Mouse (Mus musculus) forebrain, embryonic 10.5 days (tissue): ENCODE results near the gene Sstr3. TPM values are rescaled to one million over a fixed set of nuclear protein-coding genes. Genes with fewer than 3 reads are reported as not detected.

Source experiments
- DNase-seq: peaks from one replicate; pipeline ENCODE4 v3.0.0-alpha.2; 2017; ENCODE audit warnings: low spot score; ENCODE audit errors: extremely low spot score
- H3K27ac ChIP-seq: fragments of 300-500 bp; sonication (generic); 2 replicates; pipeline ENCODE4 v1.5.1; 2016; ENCODE audit warnings: mild to moderate bottlenecking
- H3K27me3 ChIP-seq: fragments of 300-500 bp; sonication (generic); 2 replicates; pipeline ENCODE4 v1.6.1; 2016; ENCODE audit warnings: mild to moderate bottlenecking; ENCODE audit not compliant: poor library complexity, severe bottlenecking
- H3K36me3 ChIP-seq: fragments of 300-500 bp; sonication (generic); replicated peaks from 2 replicates; pipeline ENCODE4 v1.6.1; 2016; ENCODE audit warnings: mild to moderate bottlenecking, moderate library complexity
- H3K4me1 ChIP-seq: fragments of 300-500 bp; sonication (generic); 2 replicates; pipeline ENCODE4 v1.6.1; 2016
- H3K4me3 ChIP-seq: fragments of 300-500 bp; sonication (generic); 2 replicates; pipeline ENCODE4 v1.5.1; 2016; ENCODE audit warnings: mild to moderate bottlenecking, moderate library complexity
- H3K9me3 ChIP-seq: fragments of 300-500 bp; sonication (generic); 2 replicates; pipeline ENCODE4 v1.6.1; 2016; ENCODE audit warnings: mild to moderate bottlenecking, moderate library complexity
- WGBS: fragments of 180-500 bp; shearing (Covaris S2); methylation state at CpG from one replicate; pipeline ENCODE4 v1.1.7; 2016; 5-methylcytosine and 5-hydroxymethylcytosine counted together
- polyA plus RNA-seq: library from polyadenylated mRNA; unstranded; fragments of >200 nt; fragmentation: Nextera tagmentation; extraction: Ambion mirVana; gene quantifications from 2 replicates; pipeline ENCODE4 v1.2.1, GENCODE M21; 2016

Gene Sstr3
- polyA plus RNA-seq, 1 experiment from 2014 or later, result 0.09 TPM

- no peak for DNase-seq
- H3K27me3 ChIP-seq, result no peaks in the 10 kb centered on the region
- H3K36me3 ChIP-seq, result no peaks in the 10 kb centered on the region
- H3K9me3 ChIP-seq, result peaks cover 6% of the 10 kb centered on the region; the same call in 1 of the 2 replicates
- H3K4me1 ChIP-seq, result no peaks in the 10 kb centered on the region
- no peak overlapping the region for H3K27ac ChIP-seq
- H3K4me3 ChIP-seq, result no peak overlapping the region
- WGBS, result 87% methylated on average over 18 of the region's 18 CpGs
These were observed 41.9 kb downstream of the Sstr3 start for GRCm38 (mm10) chr15:78502437-78503132.

GRCm38 (mm10) chr15:78494968-78495406 is 49.5 kb downstream of the Sstr3 start, which contains the start of gene Il2rb:
Gene Il2rb (minus strand): TSS chr15:78495271.
- Histone ChIP-seq H3K27me3 (no peaks in the 10 kb centered on the region), H3K4me1 (0 out of 2 replicates have a peak, but pooled peaks cover 2% of the 10 kb centered on the region), H3K36me3 (no peaks in the 10 kb centered on the region), H3K4me3 (no peak within 1 kb of the TSS), H3K27ac (no peak within 1 kb of the TSS), H3K9me3 (no peaks in the 10 kb centered on the region)
- DNase-seq, result no peak
- whole genome bisulfite sequencing, result 90% methylated on average over 11 of the region's 11 CpGs

- 85% methylated on average over 10 of the region's 10 CpGs for WGBS
- no peak overlapping the region for H3K27ac ChIP-seq
- no peak for DNase-seq
- no peak overlapping the region for H3K4me3 ChIP-seq
- no peaks in the 10 kb centered on the region for H3K27me3 ChIP-seq
- H3K9me3 ChIP-seq, result no peaks in the 10 kb centered on the region
- H3K36me3 ChIP-seq, result no peaks in the 10 kb centered on the region
- H3K4me1 ChIP-seq, result 0 out of 2 replicates have a peak, but pooled peaks cover 3% of the 10 kb centered on the region
These were observed 51.0 kb downstream of the Sstr3 start for GRCm38 (mm10) chr15:78493401-78494010.

GRCm38 (mm10) chr15:78491301-78491700 is 53.2 kb downstream of the Sstr3 start:
- no peaks in the 10 kb centered on the region for H3K27me3 ChIP-seq
- WGBS, result 74% methylated on average over 3 of the region's 3 CpGs
- H3K9me3 ChIP-seq, result no peaks in the 10 kb centered on the region
- H3K27ac ChIP-seq, result no peak overlapping the region
- no peak for DNase-seq
- 0 out of 2 replicates have a peak, but pooled peaks cover 3% of the 10 kb centered on the region for H3K4me1 ChIP-seq
- H3K36me3 ChIP-seq, result no peaks in the 10 kb centered on the region
- H3K4me3 ChIP-seq, result no peak overlapping the region

- no peak for DNase-seq
- H3K36me3 ChIP-seq, result no peaks in the 10 kb centered on the region
- 0 out of 2 replicates have a peak, but pooled peaks cover 3% of the 10 kb centered on the region for H3K4me1 ChIP-seq
- H3K4me3 ChIP-seq, result no peak overlapping the region
- WGBS, result 81% methylated on average over 8 of the region's 8 CpGs
- no peak overlapping the region for H3K27ac ChIP-seq
- H3K27me3 ChIP-seq, result no peaks in the 10 kb centered on the region
- H3K9me3 ChIP-seq, result no peaks in the 10 kb centered on the region
These were observed 54.6 kb downstream of the Sstr3 start for GRCm38 (mm10) chr15:78489906-78490305.

GRCm38 (mm10) chr15:78489248-78489647 is 55.2 kb downstream of the Sstr3 start:
- Histone ChIP-seq H3K27me3 (no peaks in the 10 kb centered on the region), H3K4me3 (no peak overlapping the region), H3K27ac (no peak overlapping the region), H3K4me1 (0 out of 2 replicates have a peak, but pooled peaks cover 3% of the 10 kb centered on the region), H3K36me3 (no peaks in the 10 kb centered on the region), H3K9me3 (no peaks in the 10 kb centered on the region)
- 98% methylated on average over 3 of the region's 3 CpGs for WGBS
- DNase-seq, result no peak

- 0 out of 2 replicates have a peak, but pooled peaks cover 3% of the 10 kb centered on the region for H3K4me1 ChIP-seq
- no peaks in the 10 kb centered on the region for H3K27me3 ChIP-seq
- no peaks in the 10 kb centered on the region for H3K9me3 ChIP-seq
- 72% methylated on average over 4 of the region's 4 CpGs for WGBS
- H3K36me3 ChIP-seq, result no peaks in the 10 kb centered on the region
- no peak for DNase-seq
- no peak overlapping the region for H3K4me3 ChIP-seq
- no peak overlapping the region for H3K27ac ChIP-seq
These were observed 57.4 kb downstream of the Sstr3 start for GRCm38 (mm10) chr15:78487066-78487465.

Other genes starting within 250 kb of the Sstr3 start
- gene Csf2rb2, start 239.0 kb downstream of the Sstr3 start, polyA plus RNA-seq, result 0.42 and 0.43 TPM in 2 replicates
- 3.3 and 3.9 TPM in 2 replicates for gene Csf2rb, start 218.9 kb downstream of the Sstr3 start, polyA plus RNA-seq
- gene Tex33, start 148.8 kb downstream of the Sstr3 start, polyA plus RNA-seq, result not detected in 2 replicates
- gene Tst, start 138.8 kb downstream of the Sstr3 start, polyA plus RNA-seq, result 11.8 and 11.9 TPM in 2 replicates
- 0.90 and 2.0 TPM in 2 replicates for gene Mpst, start 138.3 kb downstream of the Sstr3 start, polyA plus RNA-seq
- 56.8 and 57.1 TPM in 2 replicates for gene Kctd17, start 116.1 kb downstream of the Sstr3 start, polyA plus RNA-seq
- 0.30 and 0.39 TPM in 2 replicates for gene Tmprss6, start 76.1 kb downstream of the Sstr3 start, polyA plus RNA-seq
- not detected in 2 replicates for gene Il2rb, start 49.4 kb downstream of the Sstr3 start, polyA plus RNA-seq
- 8.4 and 8.8 TPM in 2 replicates for gene C1qtnf6, start 13.3 kb downstream of the Sstr3 start, polyA plus RNA-seq
- 3.1 and 6.1 TPM in 2 replicates for gene Rac2, start 28.1 kb upstream of the Sstr3 start, polyA plus RNA-seq
- 4.5 TPM in 2 replicates for gene Cyth4, start 52.4 kb upstream of the Sstr3 start, polyA plus RNA-seq
- 0.05 and 0.15 TPM in 2 replicates for gene Elfn2, start 174.1 kb upstream of the Sstr3 start, polyA plus RNA-seq
- gene Mfng, start 228.8 kb upstream of the Sstr3 start, polyA plus RNA-seq, result 71.1 and 83.6 TPM in 2 replicates